Mouse (Mus musculus): Measurements from ENCODE around the gene Rps6kb1.
"Not testable (repeated sequence)": the region's sequence is repeated elsewhere in the genome, so short reads cannot be mapped to it uniquely, and the experiment has no call there.

The Rps6kb1 gene

DNA sequence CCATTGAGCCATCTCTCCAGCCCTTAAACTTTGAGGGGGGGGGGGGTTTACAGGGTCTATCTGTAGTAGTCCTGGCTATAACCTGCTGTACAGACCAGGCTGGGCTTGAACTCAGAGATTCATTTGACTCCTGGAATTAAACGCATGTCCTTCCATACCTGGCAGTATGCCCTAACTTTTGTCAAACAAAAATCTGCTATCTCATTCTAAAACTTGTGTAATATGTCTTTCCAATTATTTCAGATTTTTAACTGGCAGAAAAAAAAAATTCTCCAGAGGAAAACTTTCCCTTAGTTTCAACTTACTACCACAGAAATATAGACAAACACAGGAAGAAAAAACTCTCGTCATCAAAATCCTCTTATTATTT lies 4.1 kb downstream of the Rps6kb1 start:
- no peak for DNase-seq (ENCODE audit: low spot score in 2 of 2)

- DNase-seq (ENCODE audit: low spot score in 2 of 2), result no peak
Observed at GRCm38 (mm10) chr11:86539716-86540475, 4.7 kb downstream of the Rps6kb1 start.

DNA sequence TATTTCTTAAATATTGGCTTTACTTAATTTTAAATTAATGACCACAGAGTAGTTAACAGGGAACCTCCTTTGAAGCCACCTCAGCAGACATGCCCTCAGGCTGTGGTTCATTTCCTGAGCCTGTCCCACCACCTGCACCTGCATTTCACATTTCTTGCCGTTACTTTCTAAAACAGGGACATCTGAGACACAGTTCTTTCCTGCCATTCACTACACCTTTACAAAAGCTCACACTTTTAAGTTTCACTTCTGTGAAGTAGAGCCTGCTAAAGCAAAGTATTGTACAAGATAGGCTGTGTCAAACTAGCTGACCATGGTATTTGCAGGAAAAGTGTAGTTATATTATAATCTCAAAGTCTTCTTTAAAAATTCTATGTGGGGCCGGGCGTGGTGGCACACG lies 5.8 kb downstream of the Rps6kb1 start:
- DNase-seq (ENCODE audit: low spot score in 2 of 2), result no peak

GRCm38 (mm10) chr11:86534201-86534910 lies 10.2 kb downstream of the Rps6kb1 start:
- DNase-seq (ENCODE audit: low spot score in 2 of 2), result no peak

DNA sequence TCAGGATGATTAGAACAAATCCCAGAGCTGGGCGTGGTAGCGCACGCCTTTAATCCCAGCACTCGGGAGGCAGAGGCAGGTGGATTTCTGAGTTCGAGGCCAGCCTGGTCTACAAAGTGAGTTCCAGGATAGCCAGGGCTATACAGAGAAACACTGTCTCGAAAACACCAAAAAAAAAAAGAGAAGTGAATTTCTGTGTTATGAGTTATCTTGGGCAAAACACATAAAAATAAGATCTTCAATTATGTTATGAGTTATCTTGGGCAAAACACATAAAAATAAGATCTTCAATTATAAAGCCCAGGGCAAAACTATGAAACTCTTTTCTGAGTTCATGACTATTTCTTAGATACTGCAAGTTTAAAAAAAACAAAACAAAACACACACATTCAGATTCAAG lies 11.3 kb downstream of the Rps6kb1 start:
- not testable (repeated sequence) for DNase-seq (ENCODE audit: low spot score in 2 of 2)

DNA sequence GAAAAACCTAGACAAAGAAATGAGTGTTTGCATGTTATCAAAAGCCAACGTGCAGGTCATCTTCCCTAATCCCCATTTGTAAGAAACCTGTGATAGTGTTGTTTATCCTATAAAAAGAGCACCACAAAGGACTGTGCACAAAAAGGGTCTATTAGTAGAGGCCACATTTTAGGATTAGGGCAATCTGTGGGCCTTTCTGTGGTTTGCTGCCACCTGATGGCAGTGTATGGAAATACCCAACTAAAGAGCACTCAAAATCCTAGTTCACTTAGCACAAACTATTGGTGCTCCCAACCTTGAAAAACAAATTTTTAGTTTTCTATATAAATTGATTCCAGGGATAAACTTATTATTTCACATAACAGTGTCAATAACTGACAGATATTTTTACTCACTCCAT lies 11.8 kb downstream of the Rps6kb1 start:
- DNase-seq (ENCODE audit: low spot score in 2 of 2), result no peak

GRCm38 (mm10) chr11:86527528-86527927 lies 17.1 kb downstream of the Rps6kb1 start:
- no peak for DNase-seq (ENCODE audit: low spot score in 2 of 2)

DNA sequence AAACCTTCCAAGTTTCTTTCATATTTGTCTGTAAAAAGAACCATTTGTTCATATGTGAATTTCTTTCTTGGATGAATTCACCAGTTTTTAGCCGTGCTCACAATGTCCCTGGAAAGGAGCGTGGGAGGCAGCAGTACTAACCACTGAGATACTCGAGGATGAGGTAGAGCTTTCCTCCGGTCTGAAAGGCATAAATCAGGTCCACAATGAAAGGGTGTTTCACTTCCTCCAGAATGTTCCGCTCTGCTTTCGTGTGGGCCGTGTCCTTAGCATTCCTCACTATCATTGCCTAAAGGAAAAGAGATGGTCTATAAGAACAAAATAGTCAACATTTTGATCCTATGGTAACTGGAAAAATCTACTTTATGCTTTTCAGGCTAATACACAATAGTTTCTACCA lies 24.9 kb downstream of the Rps6kb1 start:
- DNase-seq (ENCODE audit: low spot score in 2 of 2), result no peak

DNA sequence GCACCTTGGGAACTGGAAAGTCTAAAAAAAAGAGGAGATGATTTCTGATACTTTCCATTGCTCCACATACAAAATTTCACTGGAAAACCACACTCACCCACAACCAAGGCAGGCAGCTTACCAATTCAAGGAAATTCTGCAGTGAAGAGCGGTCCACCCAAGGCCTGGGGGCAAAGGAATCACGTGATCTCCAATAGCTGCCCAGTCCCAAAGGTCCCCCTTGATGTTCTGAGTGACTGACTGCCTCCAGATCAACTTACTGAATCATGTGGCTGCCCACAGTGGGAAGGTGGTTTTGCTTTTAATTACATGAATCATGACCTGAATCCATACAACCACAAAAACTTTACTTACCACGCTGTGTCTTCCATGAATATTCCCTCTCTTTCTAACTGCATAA lies 27.4 kb downstream of the Rps6kb1 start:
- DNase-seq (ENCODE audit: low spot score in 2 of 2), result no peak

- DNase-seq (ENCODE audit: low spot score in 2 of 2), result no peak
Observed at GRCm38 (mm10) chr11:86516620-86517019, 28.0 kb downstream of the Rps6kb1 start.

DNA sequence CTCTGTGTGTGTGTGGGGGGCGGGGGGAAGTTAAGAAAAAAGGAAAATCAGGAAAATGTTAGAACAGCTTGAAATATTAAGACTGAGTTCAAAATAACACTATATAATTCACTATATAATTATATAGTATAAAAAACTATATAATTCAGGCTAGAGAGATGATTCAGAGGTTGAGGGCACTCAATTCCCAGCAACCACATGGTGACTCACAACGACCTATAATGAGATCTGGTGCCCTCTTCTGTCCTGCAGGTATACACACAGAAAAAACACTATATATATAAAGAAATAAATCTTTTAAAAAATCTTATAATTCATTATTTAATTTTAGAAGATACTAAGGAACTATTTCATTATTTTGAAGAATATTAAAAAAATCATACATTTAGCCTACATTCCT lies 36.6 kb downstream of the Rps6kb1 start:
- DNase-seq (ENCODE audit: low spot score in 2 of 2), result no peak

GRCm38 (mm10) chr11:86507334-86507733 lies 37.3 kb downstream of the Rps6kb1 start:
- no peak for DNase-seq (ENCODE audit: low spot score in 2 of 2)

- DNase-seq (ENCODE audit: low spot score in 2 of 2), result no peak
Observed at GRCm38 (mm10) chr11:86503121-86503520, 41.5 kb downstream of the Rps6kb1 start.

- no peak for DNase-seq (ENCODE audit: low spot score in 2 of 2)
Observed at GRCm38 (mm10) chr11:86500795-86501194, 43.8 kb downstream of the Rps6kb1 start.

DNA sequence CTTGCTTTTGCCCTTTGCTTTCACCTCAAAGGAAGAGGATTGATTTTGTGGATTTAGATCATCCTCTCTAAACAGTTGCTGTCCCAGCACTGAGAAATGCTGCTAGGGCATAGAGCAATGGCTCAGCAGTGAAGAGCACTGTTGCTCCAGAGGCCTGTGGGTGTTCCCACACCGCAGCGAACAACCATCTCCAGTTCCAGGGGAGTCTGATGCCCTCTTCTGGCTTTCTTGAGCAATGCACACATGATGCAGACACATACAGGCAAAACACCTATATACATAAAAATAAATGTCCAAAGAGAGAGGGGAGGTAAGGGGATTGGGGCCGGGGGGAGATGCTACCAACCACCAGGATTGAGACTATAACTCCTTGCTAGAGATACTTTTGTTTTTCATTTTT lies 46.7 kb downstream of the Rps6kb1 start:
- DNase-seq (ENCODE audit: low spot score in 2 of 2), result no peak

DNA sequence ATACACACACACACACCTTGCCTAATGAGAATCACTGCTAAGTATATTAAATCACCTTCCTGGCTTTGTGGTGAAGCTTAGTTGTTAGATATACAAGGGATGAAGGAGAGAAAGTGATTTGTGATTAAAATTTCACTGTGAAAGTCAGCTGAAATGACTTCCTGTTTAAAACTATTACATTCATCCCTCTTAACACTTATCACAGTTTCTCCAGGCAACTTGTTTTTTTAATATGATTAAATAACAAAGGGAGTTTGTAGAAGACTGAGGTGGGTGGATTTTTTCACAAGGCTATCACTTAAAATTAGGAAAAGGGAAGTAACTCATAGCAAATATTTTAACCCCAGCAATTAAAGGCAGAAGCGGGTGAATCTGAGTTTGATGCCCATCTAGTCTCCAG lies 47.2 kb downstream of the Rps6kb1 start:
- no peak for DNase-seq (ENCODE audit: low spot score in 2 of 2)

DNA sequence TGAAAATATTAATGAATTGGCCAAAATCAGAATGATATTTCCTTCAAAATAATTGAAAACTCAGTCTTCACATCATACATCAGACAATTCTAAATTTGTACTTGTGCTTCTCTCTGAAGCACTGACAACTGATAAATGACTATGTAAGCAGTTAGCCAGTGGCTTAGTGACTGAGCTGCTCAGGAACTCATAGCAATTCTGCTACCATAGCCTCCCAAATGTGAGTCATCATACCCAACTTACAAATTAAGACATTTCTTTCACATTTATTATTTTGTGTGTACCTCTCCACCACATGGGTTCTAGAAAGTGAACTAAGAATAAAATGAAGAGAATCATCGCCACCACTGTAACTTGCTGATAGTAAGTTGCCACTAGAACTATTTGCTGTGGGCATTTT lies 53.8 kb downstream of the Rps6kb1 start:
- no peak for DNase-seq (ENCODE audit: low spot score in 2 of 2)

DNA sequence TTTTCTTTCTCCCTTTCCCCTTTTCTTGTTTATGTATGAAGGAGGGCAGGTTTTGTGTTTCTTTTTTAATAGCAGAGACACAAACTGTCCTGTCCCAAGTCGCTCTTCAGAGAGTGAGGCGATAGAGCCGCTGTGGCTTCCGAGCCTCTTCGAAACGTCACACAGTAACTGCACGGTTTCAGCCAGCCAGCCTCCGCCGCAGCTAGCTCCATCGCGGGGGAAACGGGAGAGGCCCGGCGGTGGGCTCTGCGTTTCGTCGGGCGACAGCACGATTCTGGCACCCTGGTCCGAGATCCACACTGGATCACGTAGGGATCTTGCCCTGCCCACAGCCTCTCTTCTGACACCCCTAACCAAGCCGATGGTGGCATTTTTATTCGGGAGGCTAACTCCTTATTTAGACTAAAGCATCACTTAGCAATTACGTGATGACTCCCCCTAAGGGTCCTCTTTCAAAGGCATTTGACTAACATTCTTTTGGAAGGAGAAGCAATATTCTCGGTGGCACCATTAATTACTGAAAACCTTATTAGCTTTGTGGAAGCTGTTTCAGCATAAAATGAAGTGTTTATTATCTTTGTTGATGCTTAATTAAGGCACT lies 59.6 kb downstream of the Rps6kb1 start:
- DNase-seq (ENCODE audit: low spot score in 2 of 2), result peak in 1 of 2 experiments; percentile 59

DNA sequence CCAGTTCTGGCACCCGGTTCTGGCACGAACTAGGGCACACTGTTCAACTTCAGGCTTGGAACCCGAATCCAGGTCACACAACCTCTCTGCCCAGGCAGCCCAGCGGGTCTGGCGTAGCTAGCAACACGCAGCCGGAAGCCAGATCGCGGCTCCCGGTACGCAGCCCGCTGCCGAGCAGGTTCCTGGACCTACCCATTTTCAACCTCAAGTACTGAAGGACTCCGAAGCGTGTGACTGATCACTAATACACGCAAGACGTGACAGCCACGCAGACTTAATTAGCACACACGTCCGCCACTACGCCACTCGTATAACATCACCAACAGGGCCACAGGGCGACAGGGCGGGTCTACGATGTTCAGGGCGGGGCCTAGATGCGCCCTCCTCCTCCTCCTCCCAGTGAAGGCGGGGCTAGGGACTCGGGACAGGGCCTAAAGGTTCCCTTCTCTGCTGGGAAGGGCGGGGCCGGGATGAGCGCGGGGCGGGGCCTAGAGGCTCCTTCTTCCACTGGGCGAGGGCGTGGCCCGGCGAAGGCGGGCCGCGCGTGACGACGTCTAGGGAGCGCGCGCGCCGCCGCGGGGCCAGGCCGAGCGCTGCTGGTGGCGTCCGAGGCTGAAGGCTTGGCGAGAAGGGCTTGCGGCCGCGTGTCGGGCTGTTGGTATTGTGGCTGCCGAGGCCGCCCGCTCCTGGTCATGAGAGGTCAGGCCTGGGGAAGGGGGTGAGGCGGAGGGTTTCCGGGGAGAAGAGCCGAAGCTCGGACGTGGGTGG lies 60.3 kb downstream of the Rps6kb1 start, which contains the start of gene Rnft1:
Gene Rnft1, plus strand, starts transcription at position 557 of the 768 bp plus-strand sequence.
- peak; percentile 96 to 98 for DNase-seq (ENCODE audit: low spot score in 2 of 2)

- no peak for DNase-seq (ENCODE audit: low spot score in 2 of 2)
Observed at GRCm38 (mm10) chr11:86473576-86473975, 71.0 kb downstream of the Rps6kb1 start.

GRCm38 (mm10) chr11:86472771-86473171 lies 71.8 kb downstream of the Rps6kb1 start:
- no peak for DNase-seq (ENCODE audit: low spot score in 2 of 2)

- DNase-seq (ENCODE audit: low spot score in 2 of 2), result no peak
Observed at GRCm38 (mm10) chr11:86471785-86472184, 72.8 kb downstream of the Rps6kb1 start.

Data from frontal cortex, postnatal 10 days (tissue).